ENCODE assay signal across 25 mouse cellular contexts in the genomic region with DNA sequence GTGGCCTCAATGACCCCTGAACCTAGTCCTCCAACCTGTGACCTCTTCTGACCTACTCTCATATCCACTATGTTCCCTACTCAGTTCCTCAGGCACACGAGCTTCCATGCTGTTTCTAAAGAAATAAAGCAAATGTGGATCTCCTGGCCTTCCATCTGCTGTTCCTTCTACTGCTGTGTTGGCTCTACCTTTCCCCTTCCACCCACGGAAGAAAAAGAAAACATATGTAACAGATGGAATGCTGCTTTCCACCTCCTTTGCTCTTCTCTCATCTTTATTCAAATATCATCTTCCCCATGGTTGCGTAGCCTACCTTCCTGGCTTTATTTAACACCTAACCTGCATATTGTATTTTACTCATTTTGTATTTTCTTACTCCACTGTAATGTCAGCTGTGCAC. TPM values are rescaled to one million over a fixed set of nuclear protein-coding genes. Genes with fewer than 3 reads are reported as not detected.
DNase-seq lines count a peak whose midpoint lies in the region; TF ChIP-seq lines count a peak whose summit lies in the region.
"Had no signal": no experiment of that assay in that cellular context is flagged by ENCODE, and none has a peak within 500 bp of the region (broad histone marks: within the 10 kb centered on the region; RNA-seq: fewer than 3 reads in every experiment).

No protein-coding gene starts in this region.

- TF ChIP-seq POLR2A in liver, adult 2 months (IDR thresholded peaks at IDR 0.05; ENCODE audit: extremely low read depth, insufficient read depth, low read length): no peak

- peaks cover 10% of the 10 kb centered on the region for H3K4me1 ChIP-seq in liver, adult 2 months (ENCODE audit: control insufficient read depth, insufficient read depth, low read length)

- H3K79me2 ChIP-seq in liver, adult 2 months (ENCODE audit: control insufficient read depth, insufficient read depth, low read length): peaks cover 19% of the 10 kb centered on the region

- TF ChIP-seq CTCF in liver, adult 2 months (IDR thresholded peaks at IDR 0.05; ENCODE audit: low read depth, low read length): no peak

- H3K27me3 ChIP-seq in liver, adult 2 months (ENCODE audit: control insufficient read depth, insufficient read depth, low read length): no peaks in the 10 kb centered on the region
- H3K27me3 ChIP-seq: embryonic facial prominence, embryonic 12.5 days; forebrain, embryonic 15.5 days; heart, embryonic 13.5 days had no signal

- WGBS in liver, adult 2 months: 64% methylated on average over 3 of the region's 3 CpGs

- H3K36me3 ChIP-seq in liver, adult 2 months (ENCODE audit: control insufficient read depth, insufficient read depth, low read length): no peaks in the 10 kb centered on the region
- H3K36me3 ChIP-seq: embryonic facial prominence, embryonic 12.5 days; forebrain, embryonic 15.5 days; heart, embryonic 13.5 days; hindbrain, embryonic 12.5 days had no signal

- DNase-seq in frontal cortex, adult 2 months (ENCODE audit: extremely low spot score in 1 of 2, low spot score in 1 of 2): peak; percentile 35 to 67
- no peak for DNase-seq in frontal cortex, postnatal 25 days (ENCODE audit: low spot score in 2 of 2)
- peak; percentile 58 for DNase-seq in layer of hippocampus, adult 9-11 months
- DNase-seq in layer of hippocampus, postnatal 10 days (ENCODE audit: low spot score in 2 of 2): no peak
- peak; percentile 62 for DNase-seq in liver, adult 2 months (ENCODE audit: extremely low read depth, low read depth, low spot score)
- DNase-seq in liver: no peak
- DNase-seq in telencephalon, adult 2 months (ENCODE audit: low read depth, low spot score): peak; percentile 77
- DNase-seq: adrenal gland, postnatal 10 days; cerebellum, adult 11-12 months; cerebellum, adult 9-10 months; cerebellum, postnatal 25 days; gastrocnemius, postnatal 36 days; heart, adult 11 months; heart, postnatal 4 days had no signal

- H3K4me3 ChIP-seq in liver, adult 2 months (ENCODE audit: insufficient read depth, low read depth, low read length): no peak overlapping the region
- H3K4me3 ChIP-seq: embryonic facial prominence, embryonic 12.5 days; forebrain, embryonic 15.5 days; heart, embryonic 13.5 days; hindbrain, embryonic 12.5 days had no signal

- H3K9ac ChIP-seq in liver, adult 2 months (ENCODE audit: low read depth, low read length): no peak overlapping the region
- H3K9ac ChIP-seq: embryonic facial prominence, embryonic 12.5 days; forebrain, embryonic 15.5 days; heart, embryonic 13.5 days; hindbrain, embryonic 12.5 days had no signal

- no peak overlapping the region for H3K27ac ChIP-seq in liver, adult 2 months (replicated peaks; ENCODE audit: insufficient read depth, low read depth, low read length)
- H3K27ac ChIP-seq: embryonic facial prominence, embryonic 12.5 days; forebrain, embryonic 15.5 days; heart, embryonic 13.5 days; hindbrain, embryonic 12.5 days had no signal

RNA-seq across cellular contexts. Expression of gene Rapgef2, which starts 2.7 kb away (rescaled TPM):
- 52.8 and 60.3 TPM in 2 replicates for polyA plus RNA-seq in frontal cortex, adult 2 months (2012; rRNA removed)
- 100 to 1,000 TPM in 1 of 2 experiments, 10 to 100 TPM in 1; 92.7 to 105 TPM for total RNA-seq in layer of hippocampus, postnatal 10 days (2021)
- total RNA-seq in liver, adult 2 months (2014; rRNA removed): 15.3 and 21.1 TPM in 2 replicates
- polyA plus RNA-seq in liver, adult 2 months (2012; rRNA removed): 3.1 and 4.2 TPM in 2 replicates

RNA-seq across cellular contexts. Expression of gene Gm17359, which starts 47.4 kb away (rescaled TPM):
- polyA plus RNA-seq in frontal cortex, adult 2 months (2012; rRNA removed): not detected in 2 replicates
- not detected for total RNA-seq in layer of hippocampus, postnatal 10 days (2021)
- 0.09 and 0.13 TPM in 2 replicates for total RNA-seq in liver, adult 2 months (2014; rRNA removed)
- 0.13 TPM in 1 of 2 replicates, not detected in the other for polyA plus RNA-seq in liver, adult 2 months (2012; rRNA removed)
- total RNA-seq: adrenal gland, postnatal 10 days; adrenal gland, postnatal 4 days; gastrocnemius, adult 8-10 months; gastrocnemius, postnatal 36 days; heart, postnatal 4 days; MEL had no signal
- polyA plus RNA-seq: C2C12; cortical plate, adult 2 months; embryonic facial prominence, embryonic 12.5 days; forebrain, embryonic 11.5 days; forebrain, embryonic 15.5 days; heart, embryonic 13.5 days; heart, postnatal 0 days had no signal

Comparison
In these comparisons a context has a peak if more than half of its experiments do, and no peak if none do; other contexts are left out.
1. DNase-seq: peak in frontal cortex, adult 2 months (2 of 2), layer of hippocampus, adult 9-11 months (single experiment), liver, adult 2 months (single experiment) and telencephalon, adult 2 months (single experiment); none in frontal cortex, postnatal 25 days (0 of 2), layer of hippocampus, postnatal 10 days (0 of 2) and liver (single experiment).